Mouse (Mus musculus): ENCODE data around the gene Dnajc4. TPM values are rescaled to one million over a fixed set of nuclear protein-coding genes. Genes with fewer than 3 reads are reported as not detected.

Dnajc4 gene
- polyA plus RNA-seq (2012; fragmentation: generic; extraction: Trizol): 12.2 TPM
- long read RNA-seq, experiment 1, partial matches to known transcripts: 4 of 14 reads
- long read RNA-seq, experiment 1, other reads (novel, unspliced or antisense): 8 of 14 reads
- long read RNA-seq, experiment 2, partial matches to known transcripts: 0 of 3 reads
- long read RNA-seq, experiment 2, other reads (novel, unspliced or antisense): 1 of 3 reads

DNA sequence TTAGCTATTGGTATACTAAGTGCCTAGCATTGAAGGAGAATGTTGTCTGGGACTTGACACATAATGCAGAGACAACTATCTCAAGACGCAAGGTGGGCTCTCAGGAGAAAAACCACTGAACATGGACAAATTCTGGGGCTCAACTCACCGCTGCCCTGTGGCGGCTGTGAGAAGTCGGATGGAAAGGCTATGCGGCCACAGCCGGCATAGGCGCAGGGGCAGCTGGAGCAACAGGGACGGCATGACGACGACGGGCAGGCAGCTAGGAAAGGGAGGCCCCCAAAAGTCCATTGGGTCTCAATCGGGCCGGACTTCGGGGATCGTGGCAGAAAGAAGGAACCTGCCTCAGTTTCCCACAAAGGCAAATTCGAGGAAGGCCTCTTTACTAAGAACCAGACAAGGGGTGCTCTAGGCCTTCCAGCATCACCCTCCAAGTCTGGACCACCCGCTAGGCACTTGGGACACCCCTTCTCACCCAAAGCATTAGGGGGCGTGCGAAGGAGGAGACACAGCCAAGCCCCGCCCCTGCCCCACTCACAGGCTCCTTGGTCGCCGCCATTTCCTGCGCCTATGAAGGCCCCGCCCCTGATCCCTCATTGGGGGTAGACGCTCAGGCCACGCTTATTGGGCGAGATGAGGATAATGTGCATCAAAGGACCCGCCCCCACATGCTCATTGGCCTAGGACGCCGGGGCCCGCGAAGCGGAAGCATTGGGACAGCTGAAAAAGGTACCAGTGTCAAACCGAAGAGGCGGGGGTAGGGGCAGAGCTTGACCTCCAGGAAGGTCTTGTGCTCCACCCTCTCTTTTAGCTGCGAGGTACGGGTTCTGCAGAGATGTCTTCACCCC lies at the start of gene Dnajc4:
Dnajc4 (minus strand) TSS at position 562 of the 848 bp plus-strand sequence.
- Histone ChIP-seq H3K27me3 (ENCODE audit: control insufficient read depth, insufficient read depth, insufficient read length) (no peaks in the 10 kb centered on the region), H3K36me3 (ENCODE audit: control insufficient read depth, insufficient read depth) (no peaks in the 10 kb centered on the region), H3K79me2 (ENCODE audit: control insufficient read depth, insufficient read depth) (no peaks in the 10 kb centered on the region), H3ac (ENCODE audit: control insufficient read depth, insufficient read length, low read depth) (peak within 1 kb of the TSS; percentile 75), H3K79me3 (ENCODE audit: low read depth) (no peaks in the 10 kb centered on the region), H3K4me3 (ENCODE audit: insufficient read depth, poor library complexity, severe bottlenecking) (peak within 1 kb of the TSS; percentile 42)
- TF ChIP-seq MYOG (IDR thresholded peaks at IDR 0.05; ENCODE audit: control insufficient read depth, extremely low read depth, insufficient read length) (no peak), CTCF (IDR thresholded peaks at IDR 0.05; ENCODE audit: control insufficient read depth, insufficient read depth, insufficient read length) (no peak), FOSL1 (IDR thresholded peaks at IDR 0.05; ENCODE audit: insufficient read depth, low read length, poor library complexity, severe bottlenecking) (no peak), CEBPB (IDR thresholded peaks at IDR 0.05; ENCODE audit: low read depth) (no peak), USF1 (IDR thresholded peaks at IDR 0.05; ENCODE audit: low read depth) (no peak), MYOD1 (IDR thresholded peaks at IDR 0.05; ENCODE audit: control insufficient read depth, insufficient read length, low read depth) (no peak), MAX (IDR thresholded peaks at IDR 0.05) (no peak)

DNA sequence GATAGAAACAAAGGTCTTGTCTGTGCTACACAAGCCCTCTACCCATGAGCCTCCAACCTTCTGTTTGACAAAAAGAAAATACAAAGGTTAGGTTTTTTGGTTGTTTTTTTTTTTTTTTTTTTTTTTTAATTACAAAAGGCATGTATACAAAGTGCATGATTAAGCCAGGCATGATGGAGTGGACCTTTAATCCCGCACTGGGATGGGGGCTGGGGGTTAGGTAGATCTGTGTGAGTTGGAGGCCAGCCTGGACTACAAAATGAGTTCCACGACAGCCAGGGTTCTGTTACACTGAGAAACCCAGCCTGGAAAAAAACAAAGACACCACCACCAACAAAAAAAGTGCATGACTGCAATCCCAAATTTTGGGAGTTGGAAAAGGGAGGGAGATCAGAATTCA lies 48.8 kb upstream of the Dnajc4 start:
- Histone ChIP-seq H3K79me2 (ENCODE audit: control insufficient read depth, insufficient read depth) (peaks cover 35% of the 10 kb centered on the region), H3K27me3 (ENCODE audit: control insufficient read depth, insufficient read depth, insufficient read length) (no peaks in the 10 kb centered on the region), H3K79me3 (ENCODE audit: low read depth) (peaks cover 34% of the 10 kb centered on the region), H3K4me3 (ENCODE audit: insufficient read depth, poor library complexity, severe bottlenecking) (no peak overlapping the region), H3K36me3 (ENCODE audit: control insufficient read depth, insufficient read depth) (peaks cover 21% of the 10 kb centered on the region), H3ac (ENCODE audit: control insufficient read depth, insufficient read length, low read depth) (peak overlapping the region; percentile 93)
- TF ChIP-seq MAX (IDR thresholded peaks at IDR 0.05): no peak
- TF ChIP-seq MYOD1 (IDR thresholded peaks at IDR 0.05; ENCODE audit: control insufficient read depth, insufficient read length, low read depth): no peak
- TF ChIP-seq USF1 (IDR thresholded peaks at IDR 0.05; ENCODE audit: low read depth): no peak
- TF ChIP-seq FOSL1 (IDR thresholded peaks at IDR 0.05; ENCODE audit: insufficient read depth, low read length, poor library complexity, severe bottlenecking): no peak
- TF ChIP-seq CEBPB (IDR thresholded peaks at IDR 0.05; ENCODE audit: low read depth): no peak
- no peak for TF ChIP-seq MYOG (IDR thresholded peaks at IDR 0.05; ENCODE audit: control insufficient read depth, extremely low read depth, insufficient read length)
- no peak for TF ChIP-seq CTCF (IDR thresholded peaks at IDR 0.05; ENCODE audit: control insufficient read depth, insufficient read depth, insufficient read length)

DNA sequence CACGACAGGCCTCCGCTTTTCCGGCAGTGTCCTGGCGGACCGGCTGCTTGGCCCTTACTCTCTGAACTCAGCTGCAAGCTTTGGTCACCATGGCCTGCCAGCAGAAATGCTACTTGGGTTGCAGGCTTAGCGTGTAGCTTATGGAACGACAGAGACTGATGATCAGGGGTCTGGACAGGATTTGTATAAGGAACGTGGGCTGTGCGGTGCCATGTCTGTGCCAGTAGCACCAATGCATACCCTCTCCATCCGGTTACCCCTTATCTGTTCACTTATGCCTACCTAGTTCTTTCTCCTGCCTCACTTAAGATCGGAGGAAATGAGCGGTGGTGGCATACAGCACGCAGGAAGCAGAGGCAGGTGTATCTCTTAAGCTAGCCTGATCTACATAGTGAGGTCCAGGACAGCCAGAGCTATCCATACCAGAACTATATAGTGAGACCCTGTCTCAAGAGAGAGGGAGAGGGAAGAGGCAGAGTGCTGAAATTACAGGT lies 48.3 kb upstream of the Dnajc4 start:
- TF ChIP-seq MYOD1 (IDR thresholded peaks at IDR 0.05; ENCODE audit: control insufficient read depth, insufficient read length, low read depth) (peak; percentile 1), MAX (IDR thresholded peaks at IDR 0.05) (no peak)
- Histone ChIP-seq H3K79me3 (ENCODE audit: low read depth) (peaks cover 38% of the 10 kb centered on the region), H3K79me2 (ENCODE audit: control insufficient read depth, insufficient read depth) (peaks cover 40% of the 10 kb centered on the region), H3K27me3 (ENCODE audit: control insufficient read depth, insufficient read depth, insufficient read length) (no peaks in the 10 kb centered on the region), H3K36me3 (ENCODE audit: control insufficient read depth, insufficient read depth) (peaks cover 25% of the 10 kb centered on the region), H3K4me3 (ENCODE audit: insufficient read depth, poor library complexity, severe bottlenecking) (peak overlapping the region; percentile 35), H3ac (ENCODE audit: control insufficient read depth, insufficient read length, low read depth) (peak overlapping the region; percentile 93)

DNA sequence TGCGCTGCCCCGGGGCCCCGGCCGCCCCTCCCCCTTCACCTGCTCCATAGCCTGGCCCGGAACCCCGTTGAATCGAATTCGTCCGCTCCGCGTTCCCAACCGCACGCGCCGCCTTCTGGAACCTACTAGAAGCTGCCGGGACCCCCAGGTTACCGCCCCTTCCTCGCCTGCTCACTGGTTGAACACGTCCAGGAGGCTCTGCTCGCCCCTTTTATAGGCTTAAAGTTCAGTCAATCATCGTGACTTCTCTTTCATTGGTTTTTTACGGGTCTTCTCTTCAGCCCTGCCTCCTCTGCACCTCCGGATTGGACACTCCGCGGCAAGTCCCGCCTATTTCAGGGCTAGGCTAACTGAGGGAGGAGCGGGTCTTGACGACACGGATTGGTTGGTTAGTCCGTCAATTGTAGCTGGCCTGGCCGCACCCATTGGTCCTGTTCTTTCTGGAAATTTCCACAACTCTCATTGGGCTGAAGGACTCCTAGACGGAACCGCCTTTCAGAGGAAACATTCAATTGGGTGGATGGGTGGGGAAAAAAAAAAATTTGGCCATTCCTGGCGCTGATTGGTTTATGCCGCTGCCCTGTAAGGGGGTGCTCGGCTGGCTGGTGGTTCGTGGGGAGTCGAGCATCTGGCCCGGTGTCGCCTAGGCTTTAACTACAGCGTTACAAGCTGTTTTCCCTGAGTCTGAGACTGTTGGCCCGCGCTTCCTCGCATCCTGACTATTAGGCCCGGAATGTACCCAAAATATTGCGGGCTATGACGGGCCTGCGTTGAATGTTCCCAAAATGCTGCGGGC lies 47.7 kb upstream of the Dnajc4 start, which contains the start of gene Stip1:
Stip1 (minus strand) TSS at position 127 of the 796 bp plus-strand sequence.
- Histone ChIP-seq H3K4me3 (ENCODE audit: insufficient read depth, poor library complexity, severe bottlenecking) (peak within 1 kb of the TSS; percentile 77), H3ac (ENCODE audit: control insufficient read depth, insufficient read length, low read depth) (peak within 1 kb of the TSS; percentile 95), H3K36me3 (ENCODE audit: control insufficient read depth, insufficient read depth) (peaks cover 31% of the 10 kb centered on the region), H3K79me2 (ENCODE audit: control insufficient read depth, insufficient read depth) (peaks cover 47% of the 10 kb centered on the region), H3K79me3 (ENCODE audit: low read depth) (peaks cover 43% of the 10 kb centered on the region), H3K27me3 (ENCODE audit: control insufficient read depth, insufficient read depth, insufficient read length) (no peaks in the 10 kb centered on the region)
- no peak for TF ChIP-seq MAX (IDR thresholded peaks at IDR 0.05)
- TF ChIP-seq CTCF (IDR thresholded peaks at IDR 0.05; ENCODE audit: control insufficient read depth, insufficient read depth, insufficient read length): no peak
- no peak for TF ChIP-seq CEBPB (IDR thresholded peaks at IDR 0.05; ENCODE audit: low read depth)
- no peak for TF ChIP-seq FOSL1 (IDR thresholded peaks at IDR 0.05; ENCODE audit: insufficient read depth, low read length, poor library complexity, severe bottlenecking)

DNA sequence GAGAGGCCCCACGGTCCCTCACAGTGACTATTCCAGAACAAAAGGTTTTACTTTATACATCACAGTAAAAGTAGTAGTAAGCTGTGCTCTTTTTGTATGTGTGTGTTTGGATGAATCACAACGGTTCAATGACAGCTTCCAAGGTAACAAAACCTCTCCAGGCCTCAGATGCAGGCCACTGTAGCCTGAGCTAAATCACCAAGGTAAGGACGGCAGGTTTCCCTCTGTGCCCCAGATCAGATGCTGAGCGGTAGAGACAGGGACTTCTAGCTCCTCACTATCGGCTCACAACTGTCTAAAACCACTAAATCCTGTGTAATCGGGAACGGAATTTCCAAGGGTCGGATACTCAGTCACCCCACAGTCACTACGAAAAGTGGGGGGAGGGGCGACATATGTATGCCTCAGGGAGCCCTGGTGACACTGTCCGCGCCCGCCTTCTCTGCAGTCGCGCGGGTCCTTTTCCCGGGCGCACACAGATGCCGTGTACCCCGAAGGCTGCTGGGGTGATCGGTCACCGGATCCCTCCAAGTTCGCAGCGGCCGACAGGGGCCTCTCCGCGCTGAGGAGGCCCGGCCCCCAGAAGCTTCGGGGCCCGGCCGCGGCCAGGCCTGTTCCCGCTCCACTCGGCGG lies 46.8 kb upstream of the Dnajc4 start:
- Histone ChIP-seq H3K4me3 (ENCODE audit: insufficient read depth, poor library complexity, severe bottlenecking) (peak overlapping the region; percentile 77), H3K27me3 (ENCODE audit: control insufficient read depth, insufficient read depth, insufficient read length) (no peaks in the 10 kb centered on the region), H3ac (ENCODE audit: control insufficient read depth, insufficient read length, low read depth) (peak overlapping the region; percentile 95), H3K36me3 (ENCODE audit: control insufficient read depth, insufficient read depth) (peaks cover 39% of the 10 kb centered on the region), H3K79me3 (ENCODE audit: low read depth) (peaks cover 45% of the 10 kb centered on the region), H3K79me2 (ENCODE audit: control insufficient read depth, insufficient read depth) (peaks cover 55% of the 10 kb centered on the region)
- no peak for TF ChIP-seq USF1 (IDR thresholded peaks at IDR 0.05; ENCODE audit: low read depth)
- no peak for TF ChIP-seq FOSL1 (IDR thresholded peaks at IDR 0.05; ENCODE audit: insufficient read depth, low read length, poor library complexity, severe bottlenecking)
- TF ChIP-seq MAX (IDR thresholded peaks at IDR 0.05): no peak
- TF ChIP-seq CTCF (IDR thresholded peaks at IDR 0.05; ENCODE audit: control insufficient read depth, insufficient read depth, insufficient read length): no peak
- TF ChIP-seq CEBPB (IDR thresholded peaks at IDR 0.05; ENCODE audit: low read depth): no peak
- TF ChIP-seq MYOD1 (IDR thresholded peaks at IDR 0.05; ENCODE audit: control insufficient read depth, insufficient read length, low read depth): no peak
- TF ChIP-seq MYOG (IDR thresholded peaks at IDR 0.05; ENCODE audit: control insufficient read depth, extremely low read depth, insufficient read length): no peak

Measured in C2C12 (cell line).